Mouse (Mus musculus): Measurements from ENCODE around the gene Ifngr1.

DNA sequence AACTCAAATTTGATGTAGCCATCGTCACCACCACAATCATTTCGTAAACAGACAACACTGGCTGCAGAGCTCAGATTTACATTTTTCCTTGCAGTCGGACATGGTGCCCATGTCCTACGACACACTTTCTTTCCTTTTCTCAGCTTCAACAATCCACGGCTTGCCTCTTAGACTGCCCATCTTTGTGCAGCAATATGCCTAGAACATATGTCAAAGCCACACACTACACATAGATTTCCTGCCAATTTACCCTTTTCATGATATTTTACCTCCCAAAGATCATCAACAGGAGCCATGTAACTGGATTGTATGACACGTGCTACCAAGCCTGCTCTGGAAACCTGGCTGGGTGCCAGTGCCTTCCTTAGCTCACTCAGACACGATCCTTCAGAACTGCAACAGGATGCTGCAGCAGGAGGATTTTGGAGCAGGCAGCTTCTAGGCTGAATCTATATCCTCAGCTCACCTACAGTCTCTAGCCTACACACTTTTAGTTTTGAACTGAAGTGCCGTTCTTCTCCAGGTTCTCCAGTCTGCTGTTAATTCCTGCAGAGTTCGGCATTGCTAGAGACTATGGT lies 13.3 kb upstream of the Ifngr1 start:
- TF ChIP-seq CTCF (IDR thresholded peaks at IDR 0.05; ENCODE audit: low read depth), result no peak
- TF ChIP-seq EP300 (optimal IDR thresholded peaks at IDR 0.05), result no peak

Data from stomach, postnatal 0 days (tissue).